Mouse (Mus musculus) retina, embryonic 14.5 days (tissue): ENCODE data around the gene Rhox3c.
"Not testable (repeated sequence)": the region's sequence is repeated elsewhere in the genome, so short reads cannot be mapped to it uniquely, and the experiment has no call there.

Experiments
- DNase-seq: peaks from one replicate; pipeline ENCODE4 v3.0.0-alpha.2; 2015; ENCODE audit warnings: low spot score

The Rhox3c gene

DNA sequence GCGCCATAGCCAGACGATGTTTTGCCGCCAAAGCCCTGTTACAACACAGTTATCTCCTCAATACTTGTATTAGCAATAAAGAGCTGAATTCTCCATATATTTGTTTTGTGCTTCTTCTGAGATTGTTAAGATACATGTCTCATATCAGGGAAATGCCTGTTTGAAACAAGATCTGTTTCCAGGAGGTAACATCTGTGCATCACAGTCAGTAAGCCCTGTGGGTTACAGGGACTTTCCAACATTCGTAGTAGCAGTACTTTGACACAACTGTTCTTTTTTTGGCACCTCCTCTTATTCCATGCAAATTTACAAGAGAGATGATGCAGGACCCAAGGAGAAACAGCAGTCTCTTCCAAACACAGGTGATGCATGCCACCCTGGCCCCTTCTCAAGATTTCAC, at the start of gene Rhox3c:
Gene Rhox3c (plus strand): TSS at position 301 of the 400 bp plus-strand sequence.
- not testable (repeated sequence) for DNase-seq

DNA sequence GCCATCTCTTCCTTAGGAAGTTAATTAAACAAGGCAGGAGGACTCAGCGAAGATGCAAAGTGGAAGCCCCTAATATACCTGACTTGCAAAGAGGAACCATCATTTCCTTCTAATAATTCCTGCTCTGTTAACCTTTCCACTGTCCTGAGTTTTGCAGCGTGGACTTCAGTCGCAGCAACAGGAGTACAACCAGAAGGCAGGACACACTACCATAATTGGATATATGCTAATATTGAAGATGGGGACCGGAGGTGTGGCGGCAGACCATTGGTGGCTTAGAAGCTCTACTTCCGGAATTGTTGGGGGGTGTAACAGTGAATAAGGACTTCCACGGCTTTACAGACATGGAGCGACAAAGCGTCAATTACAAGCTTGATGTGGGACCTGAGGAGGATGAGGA, 46.6 kb upstream of the Rhox3c start, which contains the start of gene Rhox2b:
Gene Rhox2b (plus strand): TSS at position 301 of the 400 bp plus-strand sequence.
- DNase-seq, result not testable (repeated sequence)

DNA sequence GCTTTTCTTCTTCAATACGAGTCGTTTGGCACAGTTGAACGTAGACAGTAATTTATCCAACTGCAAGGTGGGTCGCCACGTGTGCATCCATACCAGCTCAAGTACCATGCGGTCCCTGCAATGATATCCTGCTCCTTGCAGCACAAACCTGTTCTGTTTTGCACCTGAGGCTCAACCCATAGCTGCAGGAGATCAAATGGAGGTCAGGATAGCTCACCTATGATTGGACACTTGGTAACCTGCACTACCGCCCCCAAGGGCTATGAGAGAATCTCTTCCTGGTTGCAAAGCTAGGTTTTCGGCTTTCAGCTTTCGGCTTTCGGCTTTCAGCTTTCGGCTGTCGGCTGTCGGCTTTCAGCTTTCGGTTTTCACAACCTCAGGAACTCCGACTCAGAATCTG, 26.2 kb upstream of the Rhox3c start, which contains the start of gene Rhox4b:
Gene Rhox4b (plus strand): TSS at position 301 of the 400 bp plus-strand sequence.
- DNase-seq, result not testable (repeated sequence)

DNA sequence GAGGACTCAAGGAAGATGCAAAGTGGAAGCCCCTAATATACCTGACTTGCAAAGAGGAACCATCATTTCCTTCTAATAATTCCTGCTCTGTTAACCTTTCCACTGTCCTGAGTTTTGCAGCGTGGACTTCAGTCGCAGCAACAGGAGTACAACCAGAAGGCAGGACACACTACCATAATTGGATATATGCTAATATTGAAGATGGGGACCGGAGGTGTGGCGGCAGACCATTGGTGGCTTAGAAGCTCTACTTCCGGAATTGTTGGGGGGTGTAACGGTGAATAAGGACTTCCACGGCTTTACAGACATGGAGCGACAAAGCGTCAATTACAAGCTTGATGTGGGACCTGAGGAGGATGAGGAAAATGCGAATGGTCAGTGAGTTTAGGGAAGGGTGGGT, 5.0 kb upstream of the Rhox3c start, which contains the start of gene Rhox2c:
Gene Rhox2c (plus strand): TSS at position 301 of the 400 bp plus-strand sequence.
- DNase-seq, result not testable (repeated sequence)

DNA sequence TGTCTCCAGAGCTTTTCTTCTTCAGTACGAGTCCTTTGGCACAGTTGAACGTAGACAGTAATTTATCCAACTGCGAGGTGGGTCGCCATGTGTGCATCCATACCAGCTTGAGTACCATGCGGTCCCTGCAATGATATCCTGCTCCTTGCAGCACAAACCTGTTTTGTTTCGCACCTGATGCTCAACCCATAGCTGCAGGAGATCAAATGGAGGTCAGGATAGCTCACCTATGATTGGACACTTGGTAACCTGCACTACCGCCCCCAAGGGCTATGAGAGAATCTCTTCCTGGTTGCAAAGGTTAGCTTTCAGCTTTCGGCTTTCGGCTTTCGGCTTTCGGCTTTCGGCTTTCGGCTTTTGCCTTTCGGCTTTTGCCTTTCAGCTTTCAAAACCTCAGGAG, 21.7 kb downstream of the Rhox3c start, which contains the start of gene Rhox4c:
Gene Rhox4c (plus strand): TSS at position 301 of the 400 bp plus-strand sequence.
- DNase-seq, result not testable (repeated sequence)

DNA sequence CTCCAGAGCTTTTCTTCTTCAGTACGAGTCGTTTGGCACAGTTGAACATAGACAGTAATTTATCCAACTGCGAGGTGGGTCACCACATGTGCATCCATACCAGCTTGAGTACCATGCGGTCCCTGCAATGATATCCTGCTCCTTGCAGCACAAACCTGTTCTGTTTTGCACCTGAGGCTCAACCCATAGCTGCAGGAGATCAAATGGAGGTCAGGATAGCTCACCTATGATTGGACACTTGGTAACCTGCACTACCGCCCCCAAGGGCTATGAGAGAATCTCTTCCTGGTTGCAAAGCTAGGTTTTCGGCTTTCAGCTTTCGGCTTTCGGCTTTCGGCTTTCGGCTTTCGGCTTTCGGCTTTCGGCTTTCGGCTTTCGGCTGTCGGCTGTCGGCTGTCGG, 55.7 kb downstream of the Rhox3c start, which contains the start of gene Rhox4d:
Gene Rhox4d (plus strand): TSS at position 301 of the 400 bp plus-strand sequence.
- DNase-seq, result not testable (repeated sequence)
